Mouse (Mus musculus) right cerebral cortex, postnatal 36 days (tissue): ENCODE data around the gene Il4ra.

Source experiments
- DNase-seq, 2 experiments: peaks; one replicate each; pipeline ENCODE4 v3.0.0; 2022; ENCODE audit warnings: low spot score in 2 of 2, mixed read lengths in 1 of 2

Gene Il4ra

DNA sequence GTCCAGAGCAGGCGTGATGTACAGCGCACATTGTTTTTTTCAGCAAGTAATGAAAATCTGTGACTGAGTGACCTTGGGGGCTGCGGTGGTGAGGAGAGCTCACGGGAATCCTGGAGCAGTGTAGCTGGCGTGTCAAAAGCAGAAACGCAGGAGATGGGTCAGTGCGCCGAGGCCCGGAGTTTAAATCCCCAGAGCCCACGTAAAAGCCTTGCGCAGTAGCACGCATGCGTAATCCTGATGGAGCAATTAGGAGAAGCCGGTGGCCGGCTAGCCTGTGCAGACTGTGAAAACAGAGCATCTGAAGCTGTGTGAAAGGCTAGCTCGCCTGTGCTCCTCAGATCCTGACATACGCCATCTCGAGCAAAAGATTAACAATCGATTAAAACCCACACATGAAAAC, 20.0 kb downstream of the Il4ra start:
- no peak for DNase-seq

- DNase-seq = no peak
These were observed 20.8 kb downstream of the Il4ra start for GRCm38 (mm10) chr7:125572737-125573136.

DNA sequence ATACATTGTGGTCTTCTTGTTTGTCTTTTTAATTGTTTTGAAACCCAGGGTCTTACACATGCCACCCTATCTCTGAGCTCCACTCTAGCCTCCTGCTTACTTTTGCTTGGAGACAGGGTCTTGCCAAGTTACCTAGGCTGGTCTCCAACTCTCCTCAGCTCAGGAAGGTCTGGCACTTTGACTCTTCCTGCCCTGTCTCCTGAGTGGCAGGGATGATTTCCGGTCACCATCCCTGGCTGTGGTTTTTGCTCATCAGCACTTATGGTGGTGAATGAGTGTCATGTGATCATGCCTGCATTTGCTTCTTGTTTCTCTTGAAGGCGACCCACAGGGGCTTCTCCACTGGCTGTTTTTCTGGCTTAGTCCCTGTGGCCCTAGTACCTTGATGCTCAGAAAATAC, 21.9 kb downstream of the Il4ra start:
- no peak for DNase-seq

GRCm38 (mm10) chr7:125574832-125575231, 22.9 kb downstream of the Il4ra start:
- DNase-seq = no peak

DNA sequence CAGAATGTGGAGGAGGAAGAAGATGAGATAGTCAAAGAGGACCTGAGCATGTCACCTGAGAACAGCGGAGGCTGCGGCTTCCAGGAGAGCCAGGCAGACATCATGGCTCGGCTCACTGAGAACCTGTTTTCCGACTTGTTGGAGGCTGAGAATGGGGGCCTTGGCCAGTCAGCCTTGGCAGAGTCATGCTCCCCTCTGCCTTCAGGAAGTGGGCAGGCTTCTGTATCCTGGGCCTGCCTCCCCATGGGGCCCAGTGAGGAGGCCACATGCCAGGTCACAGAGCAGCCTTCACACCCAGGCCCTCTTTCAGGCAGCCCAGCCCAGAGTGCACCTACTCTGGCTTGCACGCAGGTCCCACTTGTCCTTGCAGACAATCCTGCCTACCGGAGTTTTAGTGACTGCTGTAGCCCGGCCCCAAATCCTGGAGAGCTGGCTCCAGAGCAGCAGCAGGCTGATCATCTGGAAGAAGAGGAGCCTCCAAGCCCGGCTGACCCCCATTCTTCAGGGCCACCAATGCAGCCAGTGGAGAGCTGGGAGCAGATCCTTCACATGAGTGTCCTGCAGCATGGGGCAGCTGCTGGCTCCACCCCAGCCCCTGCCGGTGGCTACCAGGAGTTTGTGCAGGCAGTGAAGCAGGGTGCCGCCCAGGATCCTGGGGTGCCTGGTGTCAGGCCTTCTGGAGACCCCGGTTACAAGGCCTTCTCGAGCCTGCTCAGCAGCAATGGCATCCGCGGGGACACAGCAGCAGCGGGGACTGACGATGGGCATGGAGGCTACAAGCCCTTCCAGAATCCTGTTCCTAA, 24.0 kb downstream of the Il4ra start:
- DNase-seq = no peak

DNA sequence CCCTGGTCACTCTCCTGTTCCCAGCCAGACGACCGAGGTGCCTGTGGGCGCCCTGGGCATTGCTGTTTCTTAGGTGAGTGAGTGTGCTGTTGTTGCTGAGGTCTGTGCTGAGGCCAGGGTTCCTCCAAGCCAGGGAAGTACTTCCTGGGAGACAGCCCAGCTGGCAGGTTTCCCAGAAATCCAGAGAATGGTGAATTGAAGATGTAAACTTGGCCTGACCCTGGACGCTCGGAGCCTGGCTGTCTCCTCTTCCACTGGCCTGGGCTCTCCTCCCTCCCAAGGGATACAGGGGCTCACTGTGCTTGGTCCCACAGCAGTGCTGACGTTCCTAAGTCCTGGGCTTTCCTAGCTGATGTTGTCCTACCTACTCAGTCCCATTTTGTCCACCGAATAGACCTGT, 25.1 kb downstream of the Il4ra start:
- DNase-seq = no peak

- no peak for DNase-seq
These were observed 25.7 kb downstream of the Il4ra start for GRCm38 (mm10) chr7:125577486-125578088.

DNA sequence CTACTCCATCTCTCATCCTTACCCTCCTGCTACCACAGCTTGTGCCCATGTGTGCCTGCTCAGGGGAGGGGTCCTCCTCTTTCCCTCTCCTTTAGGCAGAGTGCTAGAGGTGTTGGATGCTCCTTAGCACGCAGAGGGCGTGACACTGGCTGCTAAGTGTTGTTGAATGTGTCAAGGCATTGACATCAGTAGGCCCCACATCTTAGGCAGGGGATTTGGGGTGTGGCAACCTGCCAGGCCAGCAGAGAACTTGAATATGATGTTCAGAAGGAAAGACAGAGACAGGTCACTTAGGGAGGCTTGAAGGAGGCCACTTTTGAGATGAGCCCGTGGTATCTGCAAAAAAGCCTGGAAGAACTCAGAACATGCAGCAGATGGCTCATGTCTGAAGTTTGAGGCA, 26.2 kb downstream of the Il4ra start:
- DNase-seq = no peak

DNA sequence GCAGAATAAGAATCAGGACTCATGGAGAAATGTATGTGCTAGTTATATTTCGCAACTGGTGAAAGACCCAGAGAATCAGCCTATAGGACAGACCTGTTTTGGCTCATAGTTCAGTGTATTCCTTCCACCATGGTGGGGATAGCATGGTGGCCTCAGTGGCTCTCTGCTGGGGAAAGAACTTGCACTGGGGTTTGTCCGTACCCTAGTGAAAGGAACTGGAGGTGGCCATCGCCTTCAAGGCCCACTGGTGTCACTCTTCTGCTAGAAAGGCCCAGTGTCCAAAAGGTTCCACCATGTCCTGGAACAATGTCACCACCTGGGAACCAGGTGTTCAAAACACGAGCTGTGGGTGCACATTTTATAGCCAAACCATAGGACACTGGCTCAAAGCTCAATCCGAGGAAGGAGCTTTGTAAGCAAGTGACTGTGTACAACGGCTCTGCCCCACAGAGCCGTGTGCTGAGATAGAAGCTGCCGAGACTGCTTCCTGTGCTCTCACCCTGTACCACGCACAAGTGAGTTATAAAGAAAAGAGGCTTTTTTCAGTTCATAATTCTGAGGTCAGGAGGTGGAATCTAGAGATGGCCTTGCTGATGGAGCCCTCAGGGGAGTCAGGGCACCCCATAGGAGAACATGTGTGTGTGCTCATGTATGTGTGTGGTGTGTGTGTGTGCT, 27.8 kb downstream of the Il4ra start:
- no peak for DNase-seq

DNA sequence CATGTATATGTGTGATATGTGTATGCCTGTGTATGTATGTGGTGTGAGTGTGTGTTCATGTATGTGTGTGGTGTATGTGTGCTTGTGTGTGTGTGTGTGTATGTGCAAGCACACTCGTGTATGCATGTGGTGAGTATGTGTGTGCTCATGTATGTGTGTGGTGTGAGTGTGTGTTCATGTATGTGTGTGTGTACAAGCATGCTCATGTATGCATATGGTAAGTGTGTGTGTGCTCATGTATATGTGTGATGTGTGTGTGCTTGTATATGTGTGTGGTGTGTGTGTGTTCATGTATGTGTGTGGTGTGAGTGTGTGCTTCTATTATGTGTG, 28.3 kb downstream of the Il4ra start:
- no peak for DNase-seq

- DNase-seq = no peak
These were observed 28.9 kb downstream of the Il4ra start for GRCm38 (mm10) chr7:125580625-125581316.

DNA sequence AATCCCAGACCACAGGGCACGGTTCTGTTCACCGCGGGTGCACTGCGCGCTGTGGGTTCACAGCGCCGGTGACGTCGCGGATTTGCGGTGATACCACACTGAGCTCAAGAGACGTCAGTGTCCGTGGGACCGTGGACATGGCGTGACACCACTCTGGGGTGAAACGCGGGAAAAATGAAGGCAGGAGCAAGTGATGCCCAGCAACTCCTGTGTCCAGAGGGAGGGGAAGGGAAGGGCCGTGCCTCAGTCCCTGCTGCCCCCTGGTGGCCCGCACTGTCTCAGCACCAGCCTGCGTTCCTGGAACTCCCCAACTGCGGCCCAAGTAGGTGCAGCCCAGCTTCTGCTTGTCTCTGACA, 29.4 kb downstream of the Il4ra start:
- peak; percentile 78 to 80 for DNase-seq

GRCm38 (mm10) chr7:125583325-125584004, 31.5 kb downstream of the Il4ra start:
- no peak for DNase-seq

DNA sequence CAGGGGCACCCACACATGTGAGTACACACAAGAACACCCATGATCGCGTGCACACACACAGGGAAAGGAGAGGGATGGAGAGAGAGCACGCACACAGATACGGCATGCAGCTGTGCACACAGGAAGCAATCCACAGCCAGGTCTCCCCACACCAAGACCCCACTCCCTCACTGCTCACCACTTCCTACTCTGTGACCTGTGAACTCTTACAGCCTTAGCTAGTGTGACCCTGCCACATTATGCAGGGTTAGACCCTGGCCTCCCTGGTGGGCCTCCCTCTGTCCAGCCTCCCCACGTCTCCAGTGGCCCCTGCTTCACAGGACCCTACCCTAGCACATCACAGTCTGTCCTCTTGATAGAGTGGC, 32.1 kb downstream of the Il4ra start:
- DNase-seq = no peak

- DNase-seq = no peak
These were observed 34.4 kb downstream of the Il4ra start for GRCm38 (mm10) chr7:125586355-125586754.

- no peak for DNase-seq
These were observed 36.8 kb downstream of the Il4ra start for GRCm38 (mm10) chr7:125588721-125589120.

DNA sequence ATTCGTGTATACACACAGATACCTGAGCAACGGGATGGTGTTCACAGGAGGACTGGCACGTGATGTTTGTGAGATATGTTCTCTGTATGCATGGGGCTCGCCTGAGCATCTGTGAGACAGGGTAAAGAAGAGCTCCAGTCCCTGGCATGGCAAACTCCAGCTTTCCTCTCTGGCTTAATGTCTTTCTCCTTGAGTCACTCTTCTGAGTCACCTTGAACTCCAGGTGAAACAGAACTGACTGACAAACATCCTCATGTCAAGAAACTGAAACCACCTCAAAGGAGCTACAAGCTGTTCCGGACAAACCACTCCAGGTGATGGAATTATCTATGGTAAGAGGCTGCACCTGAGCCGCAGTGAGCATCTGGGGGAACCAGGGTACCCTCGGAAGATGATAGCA, 38.0 kb downstream of the Il4ra start:
- no peak for DNase-seq

DNA sequence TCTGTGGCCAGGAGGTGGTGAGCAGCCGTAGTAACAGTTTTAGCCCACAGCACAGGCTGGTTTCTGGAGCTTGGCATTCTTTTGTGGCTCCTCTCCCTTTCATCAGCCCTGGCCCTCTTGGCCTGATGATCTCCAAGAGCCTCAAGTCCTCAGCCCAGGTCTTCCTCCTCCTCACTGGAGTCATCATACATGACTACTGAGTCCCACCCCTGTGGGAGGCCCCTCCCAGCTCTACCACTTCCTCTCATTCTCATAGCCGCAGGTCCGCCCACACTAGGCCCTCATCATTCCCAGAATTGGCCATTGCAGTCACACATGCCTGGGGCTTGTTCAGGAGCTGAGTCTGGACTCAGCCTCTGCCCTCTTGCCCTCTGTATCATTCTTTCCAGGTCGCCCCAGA, 41.9 kb downstream of the Il4ra start:
- no peak for DNase-seq

- no peak for DNase-seq
These were observed 44.5 kb downstream of the Il4ra start for GRCm38 (mm10) chr7:125596406-125596805.

GRCm38 (mm10) chr7:125597083-125597482, 45.2 kb downstream of the Il4ra start:
- DNase-seq = no peak

DNA sequence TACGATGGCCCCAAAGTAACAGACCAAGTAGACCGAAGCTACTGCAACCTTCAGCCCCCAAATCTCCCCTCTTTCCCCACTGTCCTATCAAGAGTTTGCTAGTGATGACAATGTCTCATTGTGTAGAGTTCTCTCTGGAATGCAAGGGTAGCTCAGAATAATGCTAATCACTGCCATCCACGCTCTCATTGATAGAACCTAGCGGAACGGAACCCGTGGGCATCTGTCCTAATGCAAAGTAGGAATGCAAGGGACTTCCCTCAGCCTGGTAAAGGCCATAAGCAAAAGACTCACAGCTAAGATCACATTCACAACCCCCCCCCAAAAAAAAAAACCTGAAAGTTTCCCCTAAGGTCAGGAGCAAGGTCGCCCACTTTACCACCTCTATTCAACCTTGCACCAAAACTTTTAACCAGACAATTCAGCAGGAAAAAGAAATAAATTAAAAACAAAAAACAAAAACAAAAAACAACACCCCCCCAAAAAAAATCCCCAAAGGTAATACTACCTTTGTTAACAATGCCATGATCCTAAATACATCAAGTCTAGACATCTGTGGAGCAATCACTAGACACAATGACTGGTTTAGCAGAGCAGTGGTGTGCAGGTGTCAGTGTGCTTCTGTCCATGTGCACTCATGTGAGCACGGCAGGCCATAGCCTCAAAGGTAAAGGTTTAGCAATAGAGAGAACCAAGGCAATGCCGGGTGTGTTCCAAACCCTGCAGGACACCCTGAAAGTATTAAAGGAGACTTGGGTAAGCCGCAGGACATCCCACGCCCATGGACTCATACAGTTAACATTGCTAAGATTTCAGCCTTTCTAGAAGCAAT, 45.8 kb downstream of the Il4ra start:
- DNase-seq = no peak
